Mouse (Mus musculus) urinary bladder, postnatal 36 days (tissue): ENCODE measurements around the gene Asgr1.

ENCODE experiments used
- DNase-seq, 2 experiments: peaks; one replicate each; pipeline ENCODE4 v3.0.0; 2022; ENCODE audit warnings: low spot score in 2 of 2, mixed read lengths in 1 of 2

Asgr1 gene

GRCm38 (mm10) chr11:70026689-70027088 lies 27.2 kb upstream of the Asgr1 start:
- peak in 1 of 2 experiments; percentile 36 for DNase-seq

GRCm38 (mm10) chr11:70027397-70027796 lies 26.5 kb upstream of the Asgr1 start:
- no peak for DNase-seq

- DNase-seq: no peak
Measured at GRCm38 (mm10) chr11:70028401-70029129, 25.3 kb upstream of the Asgr1 start.

GRCm38 (mm10) chr11:70029130-70029801 lies 24.6 kb upstream of the Asgr1 start:
- DNase-seq: peak; percentile 29 to 54

DNA sequence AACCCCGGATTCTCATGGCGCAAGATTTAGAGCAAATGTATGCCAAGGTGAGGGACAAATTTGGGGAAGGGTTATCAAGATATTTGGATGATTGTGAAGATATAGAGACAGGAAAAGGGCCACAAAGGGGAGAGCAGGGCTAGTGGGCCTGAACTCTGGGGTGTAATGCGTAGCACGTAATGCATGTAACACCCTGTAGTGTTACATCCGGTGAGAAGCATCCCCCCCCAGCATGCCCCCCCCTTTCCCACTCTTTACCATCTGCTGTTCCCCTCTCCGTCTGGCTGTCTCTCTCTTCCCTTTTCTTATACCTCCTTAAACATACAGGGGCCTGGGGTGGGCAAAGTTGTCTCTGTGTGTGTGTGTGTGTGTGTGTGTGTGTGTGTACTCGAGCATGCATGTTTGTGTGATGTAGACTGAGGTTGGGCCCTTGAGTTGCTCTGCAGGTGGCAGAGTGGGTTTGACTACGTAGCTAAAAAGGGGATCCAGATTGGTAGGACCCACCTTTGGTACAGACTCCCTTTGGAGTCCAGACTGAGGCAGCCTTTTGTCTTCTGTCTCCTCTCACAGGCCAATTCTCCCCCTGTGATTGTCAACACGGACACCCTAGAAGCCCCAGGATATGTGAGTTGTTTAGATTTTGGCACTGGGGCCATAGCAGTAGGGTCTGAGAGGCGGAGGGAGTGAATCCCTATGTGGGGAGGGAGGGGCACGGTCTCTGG lies 23.9 kb upstream of the Asgr1 start:
- DNase-seq: no peak

DNA sequence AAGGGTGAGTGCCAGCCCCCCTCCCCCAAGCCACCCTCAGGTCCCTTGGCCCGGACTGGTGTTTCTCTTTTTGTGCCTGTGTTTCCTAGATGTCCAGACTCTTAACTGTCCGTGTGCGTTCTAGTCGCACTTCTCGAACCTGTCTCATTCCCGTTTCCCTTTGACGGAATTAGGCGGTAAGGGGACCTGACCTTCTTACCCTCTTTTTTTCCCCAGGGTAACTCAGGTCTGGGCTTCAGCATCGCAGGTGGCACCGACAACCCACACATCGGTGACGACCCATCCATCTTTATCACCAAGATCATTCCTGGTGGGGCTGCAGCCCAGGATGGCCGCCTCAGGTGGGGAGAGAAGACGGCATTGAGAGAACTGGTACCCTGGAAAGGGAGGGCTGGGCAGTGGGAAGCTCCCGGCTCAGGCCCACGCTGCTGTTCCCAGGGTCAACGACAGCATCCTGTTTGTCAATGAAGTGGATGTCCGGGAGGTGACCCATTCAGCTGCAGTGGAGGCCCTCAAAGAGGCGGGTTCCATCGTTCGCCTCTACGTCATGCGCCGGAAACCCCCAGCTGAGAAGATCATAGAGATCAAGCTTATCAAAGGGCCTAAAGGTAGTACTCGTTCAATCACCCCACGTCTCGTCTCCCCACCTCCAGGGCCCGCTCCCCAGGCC lies 23.1 kb upstream of the Asgr1 start:
- no peak for DNase-seq

DNA sequence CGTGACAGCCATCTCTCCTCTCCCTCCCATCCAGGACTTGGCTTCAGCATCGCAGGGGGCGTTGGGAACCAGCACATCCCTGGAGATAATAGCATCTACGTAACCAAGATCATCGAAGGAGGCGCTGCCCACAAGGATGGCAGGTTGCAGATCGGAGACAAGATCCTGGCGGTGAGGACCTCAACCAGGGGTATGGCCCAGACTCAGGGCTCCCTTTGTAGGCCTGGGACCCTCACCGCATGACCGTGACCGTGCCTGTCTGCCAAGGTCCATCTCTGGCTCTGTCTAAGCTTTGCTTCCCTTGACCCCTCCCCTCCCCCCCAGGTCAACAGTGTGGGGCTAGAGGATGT lies 22.6 kb upstream of the Asgr1 start:
- DNase-seq: no peak

DNA sequence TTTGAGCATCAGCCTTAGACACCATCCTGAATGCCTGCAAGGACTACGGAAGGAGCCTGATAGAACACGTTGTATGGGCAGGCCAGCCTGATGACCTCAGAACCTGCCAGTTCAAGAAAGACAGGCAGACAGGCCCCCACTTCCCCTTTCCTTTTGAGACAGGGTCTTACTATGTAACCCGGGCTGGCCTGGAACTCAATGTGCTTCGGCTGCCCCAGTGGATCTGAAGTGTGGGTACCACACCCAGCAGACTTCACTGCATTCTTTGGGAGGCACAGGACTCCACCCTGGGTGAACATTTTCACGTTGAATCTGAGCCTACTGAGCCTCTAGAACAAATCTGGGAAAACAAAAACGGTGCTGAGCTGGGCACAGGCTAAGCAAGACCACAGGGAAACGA lies 15.7 kb upstream of the Asgr1 start:
- DNase-seq: no peak

GRCm38 (mm10) chr11:70039631-70040030 lies 14.3 kb upstream of the Asgr1 start:
- no peak for DNase-seq

GRCm38 (mm10) chr11:70040184-70040583 lies 13.7 kb upstream of the Asgr1 start:
- no peak for DNase-seq

- DNase-seq: no peak
Measured at GRCm38 (mm10) chr11:70042309-70043085, 11.4 kb upstream of the Asgr1 start.

GRCm38 (mm10) chr11:70043665-70044064 lies 10.2 kb upstream of the Asgr1 start:
- DNase-seq: no peak

- DNase-seq: no peak
Measured at GRCm38 (mm10) chr11:70045435-70045834, 8.4 kb upstream of the Asgr1 start.

DNA sequence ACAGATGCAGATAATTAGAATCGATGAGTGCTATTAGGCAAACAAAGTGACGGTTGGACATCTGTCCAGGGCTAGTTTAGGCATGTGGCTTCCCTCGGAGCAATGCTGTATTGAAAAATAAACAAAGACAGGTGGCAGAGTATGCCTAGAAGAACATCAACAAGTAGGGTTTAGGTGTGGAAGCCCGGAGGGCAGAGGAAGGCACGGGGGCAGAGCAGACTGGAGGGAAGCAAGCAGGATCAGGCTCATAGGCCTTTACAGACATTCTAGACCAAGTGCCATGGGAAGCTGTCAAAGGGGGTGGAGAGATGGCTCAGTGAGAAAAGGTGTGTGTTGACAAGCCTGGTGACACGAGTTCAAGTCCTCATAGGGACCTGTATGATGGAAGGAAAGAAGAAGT lies 4.5 kb upstream of the Asgr1 start:
- no peak for DNase-seq

GRCm38 (mm10) chr11:70049816-70050215 lies 4.1 kb upstream of the Asgr1 start:
- no peak for DNase-seq

DNA sequence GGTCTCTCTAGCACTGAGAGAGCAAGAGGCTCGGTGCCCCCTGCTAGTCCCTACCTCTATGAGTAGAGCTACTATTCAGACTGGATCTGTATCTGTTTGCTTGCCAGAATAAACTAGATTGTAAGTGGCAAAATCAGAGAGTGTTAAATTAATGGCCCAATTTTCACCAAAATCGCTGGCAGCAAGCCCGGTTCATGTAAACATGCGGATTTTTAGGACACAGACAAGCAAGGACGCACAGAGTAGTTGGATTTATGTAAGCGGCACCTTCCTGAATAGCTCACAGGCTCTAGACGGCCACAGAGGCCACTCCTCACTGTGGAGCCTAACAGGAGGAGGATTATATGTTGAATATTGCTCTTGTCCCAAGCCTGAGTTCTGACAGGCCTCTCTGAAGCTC lies 729 bp upstream of the Asgr1 start:
- DNase-seq: no peak

GRCm38 (mm10) chr11:70055618-70056214 lies 1.8 kb downstream of the Asgr1 start:
- peak; percentile 61 to 72 for DNase-seq

GRCm38 (mm10) chr11:70057805-70058204 lies 3.9 kb downstream of the Asgr1 start:
- DNase-seq: no peak

- no peak for DNase-seq
Measured at GRCm38 (mm10) chr11:70059930-70060329, 6.0 kb downstream of the Asgr1 start.

DNA sequence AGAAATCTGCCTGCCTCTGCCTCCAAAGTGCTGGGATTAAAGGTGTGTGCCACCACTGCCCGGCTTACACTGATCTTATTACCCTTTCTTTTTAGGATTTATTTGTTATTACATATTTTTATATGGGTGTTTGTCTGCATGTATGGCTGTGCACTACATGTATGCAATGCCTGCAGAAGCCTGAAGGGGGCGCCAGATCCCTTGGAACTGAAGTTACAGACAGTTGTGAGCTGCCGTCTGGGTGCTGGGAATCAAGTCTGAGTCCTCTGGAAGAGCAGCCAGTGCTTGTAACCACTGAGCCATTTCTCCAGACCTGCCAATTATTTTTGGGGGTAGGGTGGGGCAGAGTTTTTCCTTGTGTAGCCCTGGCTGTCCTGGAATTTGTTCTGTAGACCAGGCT lies 9.2 kb downstream of the Asgr1 start:
- DNase-seq: no peak

- DNase-seq: no peak
Measured at GRCm38 (mm10) chr11:70066701-70067100, 12.8 kb downstream of the Asgr1 start.
